Mouse (Mus musculus) heart, adult 9 months (tissue): ENCODE data around the gene Apol10a.
"Not testable (repeated sequence)": the region's sequence is repeated elsewhere in the genome, so short reads cannot be mapped to it uniquely, and the experiment has no call there.

Experiments
- DNase-seq, 2 experiments: peaks; one replicate each; pipeline ENCODE4 v3.0.0; 2022; ENCODE audit warnings: low spot score in 2 of 2

The Apol10a gene

GRCm38 (mm10) chr15:77476693-77477092, at the start of gene Apol10a:
Gene Apol10a, plus strand, starts transcription at chr15:77477047.
- DNase-seq: not testable (repeated sequence)

DNA sequence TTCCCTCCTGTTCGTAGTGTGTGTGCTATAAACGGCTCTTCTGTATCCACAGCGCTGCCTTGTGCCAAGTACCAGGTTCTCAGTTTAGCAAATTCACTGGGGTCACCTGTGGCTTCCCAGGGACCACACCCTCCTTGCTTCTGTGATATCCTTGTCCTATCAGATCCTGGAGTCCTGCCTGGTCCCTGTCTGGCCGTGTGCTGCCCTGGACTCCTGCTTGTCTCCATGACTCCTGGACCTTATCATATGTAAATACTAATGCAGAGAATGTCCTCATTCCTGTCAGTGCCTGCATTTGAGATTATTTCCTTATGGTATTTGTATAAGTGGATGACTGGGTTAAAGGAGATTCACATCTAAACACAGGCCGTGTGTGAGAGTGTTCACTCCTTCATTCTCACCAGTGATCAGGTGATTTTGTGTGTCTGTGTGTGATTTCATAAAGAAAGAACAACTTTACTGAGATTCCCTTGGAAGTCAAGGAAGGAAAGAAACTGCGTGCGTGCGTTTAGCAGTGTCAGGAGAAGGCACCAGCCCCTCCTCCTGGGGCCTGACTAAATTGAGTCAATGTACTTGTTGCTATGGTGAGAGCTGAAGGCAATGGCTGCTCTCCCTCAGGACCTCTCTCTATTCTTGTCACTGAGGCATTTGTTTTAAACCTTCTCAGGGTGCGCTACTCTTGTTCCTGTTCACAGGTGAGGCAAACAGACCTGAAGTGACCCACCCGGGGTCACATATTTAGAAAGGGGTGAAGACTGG, 48.0 kb upstream of the Apol10a start:
- DNase-seq: not testable (repeated sequence)

DNA sequence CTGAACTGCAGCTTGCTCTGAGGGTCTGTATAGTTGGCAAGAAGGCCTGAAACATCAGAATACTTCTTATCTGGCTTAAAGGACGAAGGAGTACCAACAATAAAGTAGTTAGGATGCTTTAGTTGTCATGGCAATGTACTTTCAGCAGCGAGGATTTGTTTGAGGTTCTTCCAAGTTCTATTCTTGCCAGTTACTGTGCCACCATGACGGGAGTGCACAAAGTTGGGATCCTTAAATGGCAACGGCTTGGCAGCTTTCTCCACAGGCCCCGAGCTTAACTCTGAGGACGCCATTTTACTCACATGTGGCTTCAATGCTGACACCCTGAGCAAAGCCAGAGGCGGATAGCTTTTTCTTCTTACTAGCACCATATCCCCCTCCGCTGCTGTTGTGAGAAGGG, 32.1 kb upstream of the Apol10a start:
- not testable (repeated sequence) for DNase-seq

DNA sequence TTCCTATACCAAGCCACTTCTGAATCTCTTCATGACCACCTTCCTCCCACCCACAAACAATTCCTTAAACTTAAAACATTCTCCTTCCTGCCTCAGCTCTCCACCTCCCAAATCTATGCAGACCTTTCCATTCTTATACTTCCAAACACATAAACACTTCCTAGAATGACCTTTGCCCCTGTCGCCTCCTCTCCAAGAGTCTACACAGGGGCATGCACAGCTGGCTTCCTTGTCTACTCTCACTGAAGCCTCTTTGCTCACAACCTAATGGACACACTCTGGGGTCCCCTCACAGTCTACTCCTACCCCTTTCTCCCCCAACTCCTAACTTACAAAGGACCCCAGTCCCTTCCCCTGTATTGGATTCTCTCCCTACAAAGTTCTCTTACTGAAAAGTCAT, 31.2 kb upstream of the Apol10a start:
- not testable (repeated sequence) for DNase-seq

GRCm38 (mm10) chr15:77447392-77447791, 29.5 kb upstream of the Apol10a start, which contains the start of gene Apol7b:
Gene Apol7b, minus strand, starts transcription at chr15:77447492.
- not testable (repeated sequence) for DNase-seq

DNA sequence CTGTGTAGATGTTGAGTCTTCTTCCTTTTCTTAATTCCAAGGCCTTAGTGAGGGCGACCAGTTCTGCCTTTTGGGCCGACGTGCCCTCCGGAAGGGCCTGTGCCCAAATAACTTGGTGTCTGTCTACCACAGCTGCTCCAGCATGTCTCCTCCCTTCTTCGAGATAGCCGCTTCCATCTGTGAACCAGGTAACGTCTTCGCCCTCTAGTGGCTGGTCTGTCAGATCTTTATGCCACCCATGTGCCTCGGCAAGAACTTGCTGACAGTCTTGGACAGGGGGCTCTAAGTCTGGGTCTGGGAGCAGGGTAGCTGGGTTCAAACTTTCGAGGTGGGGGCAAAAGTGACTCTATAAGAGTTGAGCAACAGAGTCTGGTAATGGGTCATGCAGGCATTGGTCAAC, 26.9 kb upstream of the Apol10a start:
- not testable (repeated sequence) for DNase-seq

DNA sequence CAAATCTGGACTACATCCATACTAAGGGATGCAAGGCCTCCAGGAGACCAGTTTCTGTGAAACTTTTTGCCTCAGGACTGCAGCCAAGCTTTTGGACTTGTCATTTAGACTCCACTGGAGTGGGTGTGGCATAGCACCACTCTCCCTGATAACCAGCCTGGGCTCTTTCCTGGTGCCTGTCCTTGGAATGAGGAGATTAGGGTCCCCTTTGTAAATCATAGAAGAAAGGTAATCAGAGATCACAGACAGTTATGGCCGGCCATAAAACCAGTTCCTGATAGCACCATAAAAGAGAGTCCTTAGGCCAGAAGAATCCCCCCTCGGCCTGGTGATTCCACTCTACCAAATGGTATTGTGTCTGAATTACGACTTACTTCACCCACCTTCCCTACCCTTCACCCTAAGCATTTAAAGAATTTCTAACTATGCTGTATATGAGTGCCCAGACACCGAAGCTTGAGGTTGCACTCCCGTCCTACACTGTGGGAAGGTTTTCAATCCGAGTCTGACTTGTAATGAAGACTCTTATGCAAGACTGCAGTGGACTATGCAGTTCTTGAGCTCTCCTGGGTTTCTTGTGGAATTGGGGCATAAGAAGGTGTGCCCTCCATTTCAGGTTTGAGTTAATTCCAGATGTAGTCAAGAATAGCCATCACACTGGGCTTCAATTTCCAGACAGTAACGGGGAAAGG, 2.0 kb upstream of the Apol10a start:
- not testable (repeated sequence) for DNase-seq

GRCm38 (mm10) chr15:77482140-77482794, 5.4 kb downstream of the Apol10a start:
- DNase-seq: no peak

- not testable (repeated sequence) for DNase-seq
Observed at GRCm38 (mm10) chr15:77493181-77493580, 16.3 kb downstream of the Apol10a start.

DNA sequence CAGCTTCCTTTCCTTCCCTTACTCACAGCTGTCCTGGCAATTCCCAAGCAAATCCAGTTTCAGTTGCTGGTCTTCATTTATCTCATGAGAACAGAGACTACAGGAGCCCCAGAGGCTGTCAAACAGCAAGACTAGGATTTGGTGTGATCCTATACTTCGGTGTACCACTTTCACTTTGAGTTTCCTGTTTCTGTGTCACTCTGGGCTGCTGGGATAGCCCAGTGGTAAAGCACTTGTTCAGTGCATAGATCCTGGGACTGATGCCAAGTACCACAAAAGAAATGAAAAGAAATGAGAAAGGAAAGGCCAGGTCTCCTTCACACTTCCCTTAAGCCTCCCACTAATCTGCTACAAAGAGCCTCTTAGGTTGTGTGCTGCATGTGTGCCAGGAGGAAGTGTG, 17.8 kb downstream of the Apol10a start:
- not testable (repeated sequence) for DNase-seq

DNA sequence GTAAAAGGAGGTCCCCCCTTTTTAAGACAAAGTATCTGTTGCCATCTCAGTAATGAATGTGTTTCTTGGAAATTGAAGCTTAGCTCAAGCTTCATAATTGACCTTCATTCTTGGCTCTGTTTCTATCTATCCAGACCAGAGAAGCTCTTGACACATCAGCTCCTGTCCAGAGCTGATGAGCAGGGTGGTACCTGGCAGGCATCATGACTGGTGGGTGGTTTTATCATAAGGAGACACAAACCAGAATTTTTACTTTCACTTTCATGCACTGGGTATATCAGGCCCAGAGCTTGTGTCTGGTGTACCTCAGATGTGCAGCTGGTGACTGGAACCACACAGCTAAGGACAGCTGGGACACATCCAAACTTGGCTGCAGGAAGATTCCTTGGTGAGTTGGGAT, 31.1 kb downstream of the Apol10a start, which contains the start of gene Apol11a:
Apol11a (plus strand) TSS at position 306 of the 400 bp plus-strand sequence.
- DNase-seq: not testable (repeated sequence)

DNA sequence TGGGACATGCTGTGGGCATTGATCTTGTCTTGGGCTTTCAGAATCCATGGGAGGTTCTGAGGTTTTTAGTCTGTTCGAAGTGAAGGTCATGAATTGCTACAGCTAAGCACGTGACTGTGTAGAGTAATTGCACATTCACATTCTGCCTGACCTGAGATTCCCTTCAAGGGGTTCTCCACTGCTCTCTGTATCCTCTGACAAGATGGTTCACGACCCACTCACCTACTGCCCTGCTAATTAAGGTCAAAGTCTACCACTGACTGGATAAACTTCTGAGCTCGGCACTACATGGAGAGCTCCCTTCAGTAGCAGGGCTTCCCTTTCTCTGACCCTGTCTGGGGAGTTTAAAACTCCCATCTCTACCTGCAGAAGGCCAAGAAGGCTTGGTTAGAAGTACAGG, 43.7 kb downstream of the Apol10a start:
- DNase-seq: not testable (repeated sequence)

- DNase-seq: peak; percentile 16 to 48
Observed at GRCm38 (mm10) chr15:77523186-77523843, 46.5 kb downstream of the Apol10a start.

- no peak for DNase-seq
Observed at GRCm38 (mm10) chr15:77533216-77533615, 56.4 kb downstream of the Apol10a start, which contains the start of gene Apol7c. Gene Apol7c, minus strand, starts transcription at chr15:77533316.

- DNase-seq: not testable (repeated sequence)
Observed at GRCm38 (mm10) chr15:77539221-77539620, 62.4 kb downstream of the Apol10a start.
